Mouse (Mus musculus): ENCODE data around the gene Mpnd.

The Mpnd gene

GRCm38 (mm10) chr17:55977301-55977700, 28.2 kb upstream of the Mpnd start:
- in situ Hi-C loops (cut with MboI, MseI) = no loop called here

DNA sequence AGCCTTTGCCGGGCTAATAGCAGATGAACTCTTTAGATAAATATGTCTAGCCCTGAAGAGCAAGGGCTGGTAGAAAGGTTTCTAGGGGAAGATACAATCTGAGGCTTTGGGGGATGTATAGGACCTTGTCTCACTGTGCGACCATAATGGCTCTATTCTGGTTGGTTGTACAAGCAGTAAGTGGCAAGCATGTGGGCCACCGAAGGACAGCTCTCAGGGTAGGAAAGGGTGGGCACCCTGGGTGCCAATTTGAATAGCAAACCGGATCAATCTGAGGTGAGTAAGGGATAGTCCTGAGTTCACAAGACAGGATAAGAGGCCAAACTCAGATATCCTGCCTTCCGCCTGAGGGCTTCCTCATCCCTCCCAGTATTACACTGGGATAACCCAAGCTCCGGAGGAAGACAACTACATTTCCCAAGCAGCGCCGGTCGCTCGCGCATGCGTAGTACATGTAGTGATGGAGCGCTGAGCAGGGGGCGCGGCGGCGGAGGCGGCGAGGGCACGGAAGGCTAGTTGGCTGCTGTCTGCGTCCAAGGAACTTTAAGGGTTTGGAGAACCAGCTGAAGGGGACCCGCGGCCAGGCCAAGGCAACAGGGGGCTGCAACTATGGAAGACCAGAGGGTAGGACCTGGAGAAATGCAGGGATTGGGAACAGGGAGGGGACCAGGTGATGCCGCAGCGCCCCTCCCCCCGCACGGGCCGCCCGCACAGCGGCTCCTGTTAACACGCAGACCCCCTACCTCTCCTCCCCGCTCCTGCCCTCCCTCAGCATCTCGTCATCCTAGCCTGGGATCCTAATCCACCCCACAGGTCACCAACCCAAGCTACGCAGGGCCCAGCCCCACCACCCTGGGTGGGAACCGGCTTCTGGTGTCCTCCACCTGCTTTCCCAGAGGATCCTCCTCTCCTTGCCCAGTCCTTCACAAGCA, 19.2 kb upstream of the Mpnd start, which contains the start of gene Fsd1:
Fsd1 (plus strand) TSS at position 480 of the 932 bp plus-strand sequence.
- in situ Hi-C loops (cut with MboI, MseI) = no loop called here

DNA sequence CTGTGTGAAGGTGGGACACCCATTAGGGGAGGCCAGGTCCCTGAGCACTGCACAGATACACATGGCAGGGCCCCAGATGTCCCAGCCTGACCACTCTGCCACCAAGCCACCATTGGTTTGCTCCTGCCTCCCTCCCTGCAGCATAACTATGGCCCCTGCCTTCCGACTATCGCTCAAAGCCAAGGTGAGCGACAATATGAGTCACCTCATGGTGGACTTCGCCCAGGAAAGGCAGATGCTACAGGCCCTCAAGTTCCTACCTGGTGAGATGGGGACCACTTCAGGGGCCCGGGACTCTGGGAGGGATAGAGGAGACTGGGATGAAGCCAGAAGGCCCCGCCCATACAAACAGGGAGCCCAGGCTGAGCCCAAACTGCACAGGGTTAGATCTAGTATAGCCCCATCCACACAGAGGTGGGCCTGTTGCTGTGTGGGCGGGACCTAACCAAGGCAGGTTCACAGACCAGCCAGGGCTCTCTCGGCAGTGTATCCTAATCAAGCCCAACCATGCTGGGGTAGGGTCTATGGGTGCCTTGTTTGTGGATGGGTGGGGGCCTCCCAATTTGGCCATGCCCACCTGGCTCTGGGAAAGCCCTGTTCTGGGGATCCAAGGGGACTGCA, 15.1 kb upstream of the Mpnd start:
- in situ Hi-C loops (cut with MboI, MseI) = loop anchor here (10.0 kb wide), 1 partner anchor 1136 kb away; no protein-coding TSS in a partner anchor

- in situ Hi-C loops (cut with MboI, MseI) = loop anchor here (10.0 kb wide), 1 partner anchor 1141 kb away; no protein-coding TSS in a partner anchor
These were observed 9.5 kb upstream of the Mpnd start for GRCm38 (mm10) chr17:55996007-55996406.

DNA sequence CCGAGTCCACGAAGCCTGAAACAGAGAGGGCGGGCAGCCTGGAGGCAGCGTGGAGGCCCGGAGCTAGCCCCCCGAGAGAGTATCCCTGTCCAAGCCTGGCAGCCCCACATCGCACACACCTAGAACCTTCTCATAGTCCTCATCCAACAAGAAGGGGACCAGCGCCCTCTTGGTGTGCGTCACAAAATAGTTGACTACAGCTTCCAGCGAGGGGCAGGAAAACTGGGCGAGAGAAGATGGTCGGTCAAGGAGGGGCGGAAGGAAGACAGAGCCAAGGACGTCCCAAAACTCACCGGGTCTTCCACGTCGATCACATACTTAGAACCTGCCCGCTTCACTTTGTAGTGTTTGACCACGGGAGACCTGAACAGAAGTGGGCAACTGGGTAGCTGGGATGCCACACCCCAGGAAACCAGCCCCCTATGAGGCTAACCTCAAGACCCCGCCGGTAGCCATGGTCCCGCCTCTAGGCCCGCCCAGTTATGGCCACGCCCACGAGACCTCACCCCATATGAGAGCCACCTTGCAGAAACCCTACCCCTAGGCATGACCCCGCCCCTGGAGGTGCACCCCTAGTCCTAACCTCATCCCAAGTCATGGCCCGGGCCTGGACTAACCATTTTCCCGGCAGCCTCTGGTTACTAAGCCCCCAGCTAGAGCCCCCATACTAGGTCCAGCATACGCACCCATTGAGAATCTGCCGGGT, 5.6 kb upstream of the Mpnd start:
- in situ Hi-C loops (cut with MboI, MseI) = loop anchor here (10.0 kb wide), 1 partner anchor 1145 kb away; no protein-coding TSS in a partner anchor

DNA sequence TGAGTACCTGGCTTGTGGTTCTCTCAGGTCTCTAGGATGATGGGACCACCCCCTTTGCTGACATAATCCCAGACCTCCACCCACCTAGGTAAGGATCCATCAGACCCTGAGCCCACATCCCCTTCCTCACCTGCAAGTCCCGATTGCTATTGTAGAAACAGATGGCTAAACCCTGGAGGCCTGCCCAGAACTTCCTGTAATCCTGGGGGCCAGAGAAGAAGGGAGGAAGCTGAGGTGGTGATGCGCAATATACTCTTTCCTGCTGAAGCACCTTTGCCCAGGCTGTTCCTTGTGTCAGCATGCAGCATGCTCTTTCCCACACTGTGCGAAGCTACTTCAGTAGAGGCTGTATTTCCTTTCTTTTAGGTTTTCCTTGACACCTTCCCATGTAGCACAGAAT, 2.5 kb upstream of the Mpnd start:
- in situ Hi-C loops (cut with MboI, MseI) = no loop called here

DNA sequence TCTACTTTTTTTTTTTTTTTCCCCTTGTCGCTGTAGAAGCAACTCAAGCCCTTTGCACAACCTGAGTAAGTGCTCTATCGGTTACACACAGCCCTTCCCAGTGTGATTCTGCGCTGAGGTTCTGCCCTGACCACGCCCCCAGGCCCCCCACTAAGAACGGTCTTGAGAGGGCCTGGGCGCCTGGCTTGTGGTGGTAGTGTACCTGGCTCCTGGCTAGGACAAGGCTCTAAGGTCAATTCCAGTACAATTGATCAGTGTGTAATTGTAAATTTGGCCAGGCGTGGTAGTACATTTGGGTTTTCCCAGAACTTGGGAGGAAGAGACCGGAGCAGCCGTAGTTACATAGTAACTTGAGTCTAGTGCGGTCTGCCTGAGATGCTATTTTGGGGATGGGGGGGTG, 1.4 kb downstream of the Mpnd start:
- in situ Hi-C loops (cut with MboI, MseI) = loop anchor here (5.0 kb wide), 2 partner anchors 1385 to 1865 kb away; no protein-coding TSS in a partner anchor

GRCm38 (mm10) chr17:56007444-56008355, 2.2 kb downstream of the Mpnd start:
- in situ Hi-C loops (cut with MboI, MseI) = loop anchor here (5.0 kb wide), 2 partner anchors 1385 to 1865 kb away; no protein-coding TSS in a partner anchor

DNA sequence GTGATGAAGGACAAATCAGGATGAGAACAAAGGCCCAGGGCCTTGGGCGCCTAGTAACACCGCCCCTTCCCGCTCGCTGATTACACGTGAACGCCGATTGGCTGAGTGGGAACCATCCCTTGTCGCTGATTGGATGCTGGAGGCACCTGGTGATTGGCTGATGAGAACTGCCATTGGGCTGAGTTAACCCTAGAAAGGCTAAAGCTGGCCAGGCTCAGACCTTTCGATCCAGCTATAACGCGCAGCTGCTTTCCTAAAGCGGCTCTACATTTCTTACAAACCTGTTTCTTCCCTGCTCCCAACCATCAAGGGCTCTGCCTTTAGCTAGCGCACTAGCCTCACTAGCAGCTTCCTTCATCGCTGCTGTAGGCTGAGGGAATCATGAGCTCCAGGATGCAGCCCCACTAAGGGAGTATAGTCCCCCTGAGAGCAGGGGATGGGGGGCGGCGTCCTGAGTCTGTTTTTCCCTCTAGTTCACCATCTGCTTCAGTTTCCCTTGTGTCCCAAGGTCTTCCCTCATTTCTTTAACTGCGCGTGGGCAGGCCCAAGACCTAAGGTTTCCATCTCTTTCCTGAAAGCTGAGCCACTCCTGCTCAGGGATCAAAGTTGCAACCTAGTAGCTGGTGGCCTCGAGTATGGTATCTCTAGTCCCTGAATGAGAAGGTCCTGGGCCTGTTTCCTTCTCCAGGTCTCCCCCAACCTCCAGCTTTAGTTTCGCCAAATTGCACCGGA, 3.0 kb downstream of the Mpnd start:
- in situ Hi-C loops (cut with MboI, MseI) = loop anchor here (5.0 kb wide), 2 partner anchors 1384 to 1866 kb away; no protein-coding TSS in a partner anchor

DNA sequence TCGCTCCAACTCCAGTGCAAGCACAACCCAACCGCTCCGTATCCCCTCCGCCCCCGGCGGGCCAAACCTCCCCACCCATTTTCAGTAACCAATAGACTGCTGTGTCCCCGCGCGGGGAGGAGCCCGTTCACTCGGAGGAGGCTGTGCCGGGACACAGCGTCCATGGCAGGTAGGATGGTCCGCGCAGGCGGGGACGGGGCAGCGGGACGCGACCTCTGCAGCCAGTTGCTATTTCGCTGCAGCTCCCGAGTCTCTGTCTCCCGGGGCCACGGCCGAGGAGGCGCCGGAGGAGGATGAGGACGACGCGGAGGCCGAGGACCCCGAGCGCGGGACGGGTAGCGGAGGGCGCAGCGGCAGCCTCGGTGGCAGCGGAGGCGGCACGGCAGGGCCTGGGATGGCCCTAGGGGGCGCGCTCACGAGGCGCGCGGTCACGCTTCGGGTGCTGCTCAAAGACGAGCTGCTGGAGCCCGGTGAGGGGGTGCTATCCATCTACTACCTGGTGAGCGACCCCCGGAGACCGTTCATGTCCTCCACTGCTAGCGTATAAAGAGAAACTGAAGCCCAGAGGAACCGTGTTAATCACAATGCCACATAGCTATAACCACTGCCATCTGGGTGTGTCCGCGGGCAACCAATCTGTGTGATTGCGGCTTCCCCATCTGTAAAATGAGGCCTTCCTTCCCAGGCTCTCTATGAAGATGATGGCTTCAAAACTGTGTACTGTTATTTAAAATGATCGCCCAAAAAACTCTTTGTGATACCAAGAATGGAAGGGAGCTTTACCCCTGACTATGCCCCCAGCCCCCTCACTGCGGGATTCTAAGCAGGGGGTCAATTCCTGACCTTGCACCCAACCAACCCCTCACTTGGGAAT, 3.8 kb downstream of the Mpnd start:
- in situ Hi-C loops (cut with MboI, MseI) = loop anchor here (5.0 kb wide), 2 partner anchors 1383 to 1867 kb away; no protein-coding TSS in a partner anchor

DNA sequence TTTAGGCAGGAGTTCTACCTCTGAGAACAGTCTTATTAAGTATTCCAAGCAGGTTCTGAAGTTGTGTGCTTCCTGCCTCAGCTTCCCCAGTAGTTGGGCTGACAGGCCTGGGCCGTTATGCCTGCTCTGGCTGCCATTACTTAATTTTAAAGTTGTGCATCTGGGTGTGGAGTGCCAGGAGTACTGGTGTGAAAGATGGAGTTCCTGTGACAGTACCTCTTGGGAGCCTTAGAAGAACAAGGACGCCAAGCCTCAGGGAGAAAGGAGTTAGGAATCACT, 4.4 kb downstream of the Mpnd start:
- in situ Hi-C loops (cut with MboI, MseI) = loop anchor here (5.0 to 10.0 kb wide), 3 partner anchors 45 to 1868 kb away; no protein-coding TSS in a partner anchor

GRCm38 (mm10) chr17:56010255-56010654, 4.7 kb downstream of the Mpnd start:
- in situ Hi-C loops (cut with MboI, MseI) = loop anchor here (10.0 kb wide), 1 partner anchor 45 kb away; no protein-coding TSS in a partner anchor

- in situ Hi-C loops (cut with MboI, MseI) = loop anchor here (10.0 kb wide), 1 partner anchor 46 kb away; no protein-coding TSS in a partner anchor
These were observed 5.2 kb downstream of the Mpnd start for GRCm38 (mm10) chr17:56010681-56011080.

- in situ Hi-C loops (cut with MboI, MseI) = loop anchor here (10.0 kb wide), 1 partner anchor 47 kb away; no protein-coding TSS in a partner anchor
These were observed 5.9 kb downstream of the Mpnd start for GRCm38 (mm10) chr17:56011441-56011840.

GRCm38 (mm10) chr17:56015293-56015692, 9.8 kb downstream of the Mpnd start:
- in situ Hi-C loops (cut with MboI, MseI) = loop anchor here (10.0 kb wide), 1 partner anchor 50 kb away; no protein-coding TSS in a partner anchor

- in situ Hi-C loops (cut with MboI, MseI) = loop anchor here (10.0 kb wide), 1 partner anchor 52 kb away; no protein-coding TSS in a partner anchor
These were observed 10.9 kb downstream of the Mpnd start for GRCm38 (mm10) chr17:56016382-56016781.

- in situ Hi-C loops (cut with MboI, MseI) = loop anchor here (10.0 kb wide), 1 partner anchor 52 kb away; no protein-coding TSS in a partner anchor
These were observed 11.6 kb downstream of the Mpnd start for GRCm38 (mm10) chr17:56016793-56017785.

Data from T-helper 1 cell (primary cell).